Mouse (Mus musculus): ENCODE data around the gene Mfap1b. TPM values are rescaled to one million over a fixed set of nuclear protein-coding genes. Genes with fewer than 3 reads are reported as not detected.
"Not testable (repeated sequence)": the region's sequence is repeated elsewhere in the genome, so short reads cannot be mapped to it uniquely, and the experiment has no call there.

Gene Mfap1b
- 10 to 100 TPM; 45.3 to 47.2 TPM for total RNA-seq (2021)
- long read RNA-seq, experiment 1, transcript Mfap1b-201 (7 exons, 3,362 nt), result major isoform, 50 of 57 reads
- long read RNA-seq, experiment 1, partial matches to known transcripts, result 3 of 57 reads
- long read RNA-seq, experiment 1, other reads (novel, unspliced or antisense), result 4 of 57 reads
- long read RNA-seq, experiment 2, transcript Mfap1b-201 (7 exons, 3,362 nt), result major isoform, 87 of 90 reads
- long read RNA-seq, experiment 2, partial matches to known transcripts, result 0 of 90 reads
- long read RNA-seq, experiment 2, other reads (novel, unspliced or antisense), result 3 of 90 reads

- peak; percentile 79 to 90 for DNase-seq (ENCODE audit: low spot score in 2 of 2)
- Histone ChIP-seq H3K27ac (peak within 1 kb of the TSS; percentile 80), H3K4me3 (peak within 1 kb of the TSS; percentile 70)
Observed at GRCm38 (mm10) chr2:121473301-121474179, at the start of gene Mfap1b. Mfap1b (minus strand) TSS chr2:121474067.

DNA sequence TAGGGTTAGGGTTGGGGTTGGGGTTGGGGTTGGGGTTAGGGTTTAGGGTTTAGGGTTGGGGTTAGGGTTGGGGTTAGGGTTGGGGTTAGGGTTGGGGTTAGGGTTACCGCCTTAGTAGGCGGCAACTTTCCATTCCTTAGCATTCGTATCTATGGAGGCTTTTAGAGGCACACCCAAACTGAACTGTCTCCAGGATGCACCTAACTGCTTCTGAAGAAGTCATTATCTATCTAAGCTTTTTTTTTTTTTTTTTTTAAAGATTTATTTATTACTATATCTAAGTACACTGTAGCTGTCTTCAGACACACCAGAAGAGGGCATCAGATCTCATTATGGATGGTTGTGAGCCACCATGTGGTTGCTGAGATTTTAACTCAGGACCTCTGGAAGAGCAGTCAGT lies 49.0 kb upstream of the Mfap1b start:
- H3K27ac ChIP-seq; DNase-seq (ENCODE audit: low spot score in 2 of 2); H3K4me3 ChIP-seq: not testable (repeated sequence)

- no peak for TF ChIP-seq CTCF (conservative IDR thresholded peaks at IDR 0.05)
- Histone ChIP-seq H3K4me3 (no peak overlapping the region), H3K27ac (no peak overlapping the region)
- DNase-seq (ENCODE audit: low spot score in 2 of 2), result no peak
Observed at GRCm38 (mm10) chr2:121522006-121522405, 48.1 kb upstream of the Mfap1b start.

GRCm38 (mm10) chr2:121518711-121519110 lies 44.8 kb upstream of the Mfap1b start:
- H3K4me3 ChIP-seq; H3K27ac ChIP-seq; DNase-seq (ENCODE audit: low spot score in 2 of 2): not testable (repeated sequence)

GRCm38 (mm10) chr2:121518106-121518505 lies 44.2 kb upstream of the Mfap1b start:
- no peak overlapping the region for H3K27ac ChIP-seq
- no peak for DNase-seq (ENCODE audit: low spot score in 2 of 2)
- no peak overlapping the region for H3K4me3 ChIP-seq
- TF ChIP-seq CTCF (conservative IDR thresholded peaks at IDR 0.05), result no peak

DNA sequence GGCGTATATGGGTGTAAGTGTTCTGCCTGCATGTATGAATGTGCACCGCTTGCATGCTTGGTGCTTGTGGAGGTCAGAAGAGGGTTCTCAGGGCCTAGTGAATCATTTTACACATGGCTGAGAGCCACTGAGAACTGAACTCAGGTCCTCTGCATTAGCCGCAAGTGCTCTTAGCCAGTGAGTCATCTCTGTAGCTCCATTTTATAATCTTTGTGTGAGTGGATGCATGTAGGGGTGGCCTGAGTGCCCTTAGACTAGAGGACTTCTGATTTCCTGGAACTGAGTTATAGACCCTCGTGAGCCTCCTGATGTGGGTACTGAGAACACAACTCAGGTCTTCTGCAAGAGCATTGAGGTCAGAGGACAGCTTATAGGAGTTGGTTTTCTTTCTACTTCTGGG lies 40.3 kb upstream of the Mfap1b start:
- no peak overlapping the region for H3K4me3 ChIP-seq
- H3K27ac ChIP-seq, result no peak overlapping the region
- no peak for DNase-seq (ENCODE audit: low spot score in 2 of 2)
- TF ChIP-seq CTCF (conservative IDR thresholded peaks at IDR 0.05), result no peak

DNA sequence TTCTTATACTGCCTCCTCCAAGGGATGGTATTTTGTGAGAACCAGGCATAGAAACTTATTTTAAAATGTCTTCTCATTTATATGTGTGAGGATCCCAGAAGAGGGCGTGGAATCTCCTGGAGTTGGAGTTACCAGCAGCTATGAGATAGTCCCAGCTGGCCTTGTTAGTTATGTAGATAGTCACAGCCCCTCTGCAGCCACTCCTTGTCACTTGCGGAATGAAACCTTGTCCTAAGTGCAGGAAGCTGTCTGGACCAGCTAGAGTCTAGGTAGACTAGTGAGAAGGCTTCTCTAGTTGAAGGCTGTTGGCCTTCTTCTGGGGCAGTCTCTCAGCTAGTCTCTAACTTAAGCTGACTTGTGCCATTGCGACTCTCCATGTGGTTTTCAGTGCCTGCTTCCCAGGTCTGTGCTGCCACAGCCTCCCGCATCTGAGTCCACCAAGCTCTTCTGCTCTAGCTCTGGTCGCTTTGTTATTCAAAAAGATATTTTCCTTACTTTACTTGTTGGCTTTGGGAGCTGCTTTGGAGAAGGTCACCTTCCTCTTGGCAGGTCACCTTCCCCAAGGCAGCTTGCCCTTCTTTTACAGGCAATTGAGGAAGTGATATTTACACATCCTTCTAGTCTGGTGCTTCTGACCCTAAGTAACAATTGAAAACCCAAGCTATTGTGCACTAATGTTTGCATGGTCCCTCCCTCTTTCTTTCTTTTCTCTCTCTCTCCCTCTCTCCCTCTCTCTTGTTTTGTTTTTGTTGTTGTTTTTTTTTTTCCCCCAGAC lies 39.3 kb upstream of the Mfap1b start:
- H3K27ac ChIP-seq; DNase-seq (ENCODE audit: low spot score in 2 of 2); H3K4me3 ChIP-seq: not testable (repeated sequence)

DNA sequence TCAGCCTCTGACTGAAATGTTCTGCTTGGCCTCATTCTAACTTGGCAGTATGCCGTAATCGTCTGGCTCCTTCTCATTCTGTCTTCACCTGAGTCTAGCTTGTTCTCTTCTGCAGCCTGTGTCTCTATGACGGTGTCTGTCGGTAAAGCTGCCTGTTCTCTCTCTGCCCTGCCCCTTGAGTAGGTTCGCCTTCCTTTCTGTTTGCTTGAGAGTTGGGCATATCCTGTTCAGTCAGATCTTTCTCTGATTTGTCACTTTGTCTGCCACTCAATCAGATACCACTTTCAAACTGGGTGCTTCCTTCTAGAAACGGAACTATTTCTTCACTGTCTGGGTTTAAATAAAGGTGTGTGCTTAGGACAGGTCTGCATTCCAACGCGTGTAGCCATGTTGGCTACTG lies 37.5 kb upstream of the Mfap1b start:
- Histone ChIP-seq H3K4me3 (no peak overlapping the region), H3K27ac (no peak overlapping the region)
- no peak for DNase-seq (ENCODE audit: low spot score in 2 of 2)
- no peak for TF ChIP-seq CTCF (conservative IDR thresholded peaks at IDR 0.05)

DNA sequence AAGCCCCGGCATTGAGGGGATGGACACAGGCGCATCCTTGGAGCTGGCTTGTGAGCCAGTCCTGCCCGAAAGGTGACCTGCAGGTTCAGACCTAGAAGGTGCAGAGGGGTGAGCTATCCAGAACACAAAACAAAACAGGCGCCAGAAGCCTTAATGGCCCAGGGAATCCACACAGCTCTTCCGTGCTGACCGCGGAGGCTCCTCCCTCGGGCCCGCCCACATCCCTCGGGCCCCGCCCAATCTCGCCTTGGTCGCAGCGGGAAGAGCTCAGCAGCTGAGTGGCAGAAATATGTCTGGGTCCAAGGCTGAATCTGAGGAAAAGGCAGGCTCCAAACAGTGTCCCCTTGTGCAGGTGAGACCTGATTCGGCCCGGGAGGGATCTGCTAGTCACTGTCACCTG lies 35.7 kb upstream of the Mfap1b start:
- DNase-seq (ENCODE audit: low spot score in 2 of 2), result peak; percentile 27 to 64
- peak overlapping the region; percentile 56 for H3K4me3 ChIP-seq
- no peak for TF ChIP-seq CTCF (conservative IDR thresholded peaks at IDR 0.05)
- H3K27ac ChIP-seq, result 0 out of 2 replicates have a peak overlapping the region, but pooled peaks have one; percentile 23

DNA sequence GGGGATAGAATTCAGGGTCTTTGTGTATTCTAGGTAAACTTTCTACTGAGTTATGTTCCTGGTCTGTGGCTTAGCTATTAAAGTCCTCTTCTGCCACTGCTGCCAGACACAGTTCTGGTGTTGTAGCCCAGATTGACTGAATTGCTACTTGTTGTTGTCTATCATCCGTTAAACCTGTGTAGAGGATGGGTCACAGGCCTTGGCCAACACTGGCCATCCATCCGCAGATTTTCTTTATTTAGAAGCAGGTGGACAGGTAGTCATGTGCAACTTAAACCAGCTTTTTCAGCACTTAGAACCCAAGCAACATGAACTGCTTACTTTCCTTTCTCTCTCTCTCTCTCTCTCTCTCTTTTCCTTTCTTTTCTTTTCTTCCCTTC lies 34.1 kb upstream of the Mfap1b start:
- H3K4me3 ChIP-seq, result no peak overlapping the region
- no peak for DNase-seq (ENCODE audit: low spot score in 2 of 2)
- no peak overlapping the region for H3K27ac ChIP-seq
- TF ChIP-seq CTCF (conservative IDR thresholded peaks at IDR 0.05), result no peak

DNA sequence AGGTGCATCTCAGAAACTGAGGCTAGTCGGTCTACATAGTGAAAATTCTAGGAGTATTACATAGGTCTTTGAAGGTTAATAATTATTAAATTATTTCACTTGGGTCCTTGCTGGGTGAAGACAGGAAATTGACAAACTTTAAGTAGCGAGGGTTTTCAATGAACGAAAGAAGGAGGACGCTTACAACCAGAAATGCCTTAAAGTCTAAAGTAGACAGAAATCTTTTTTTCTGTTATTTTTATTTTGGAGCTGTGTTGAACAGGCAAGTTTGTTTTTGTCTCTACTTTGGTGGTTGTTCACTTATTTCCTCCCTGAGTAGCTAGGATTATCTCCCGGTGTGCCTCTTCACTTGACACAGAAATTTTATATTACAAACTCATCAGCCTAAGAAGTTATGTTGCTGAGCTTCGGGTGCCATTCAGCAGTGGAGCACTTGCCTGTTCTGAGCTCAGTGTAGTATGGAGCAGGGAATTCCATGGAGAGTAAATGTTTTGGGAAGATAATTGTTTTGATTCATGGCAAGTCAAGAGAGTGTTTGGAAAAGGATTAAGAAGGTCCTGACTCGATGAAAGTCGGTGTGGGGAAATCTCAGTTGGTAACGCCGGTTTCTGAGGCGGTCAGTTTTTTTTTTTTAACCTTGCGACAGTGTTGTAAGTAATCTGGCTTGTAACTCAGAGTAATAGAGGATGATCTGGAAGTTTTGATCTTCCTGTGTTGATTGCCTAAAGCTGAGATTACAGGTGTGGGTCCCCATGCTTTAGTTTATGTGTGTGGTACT lies 33.5 kb upstream of the Mfap1b start:
- DNase-seq (ENCODE audit: low spot score in 2 of 2), result no peak
- Histone ChIP-seq H3K4me3 (peak overlapping the region; percentile 88), H3K27ac (no peak overlapping the region)
- TF ChIP-seq CTCF (conservative IDR thresholded peaks at IDR 0.05), result no peak

Data from layer of hippocampus, adult 2 months (tissue).